Mouse (Mus musculus) thymus, postnatal 10 days (tissue): ENCODE measurements around the gene 1110059E24Rik.
"Not testable (repeated sequence)": the region's sequence is repeated elsewhere in the genome, so short reads cannot be mapped to it uniquely, and the experiment has no call there.

Experiments used
- DNase-seq, 2 experiments: peaks; one replicate each; pipeline ENCODE4 v3.0.0; 2021; ENCODE audit warnings: low spot score in 2 of 2

1110059E24Rik gene

DNA sequence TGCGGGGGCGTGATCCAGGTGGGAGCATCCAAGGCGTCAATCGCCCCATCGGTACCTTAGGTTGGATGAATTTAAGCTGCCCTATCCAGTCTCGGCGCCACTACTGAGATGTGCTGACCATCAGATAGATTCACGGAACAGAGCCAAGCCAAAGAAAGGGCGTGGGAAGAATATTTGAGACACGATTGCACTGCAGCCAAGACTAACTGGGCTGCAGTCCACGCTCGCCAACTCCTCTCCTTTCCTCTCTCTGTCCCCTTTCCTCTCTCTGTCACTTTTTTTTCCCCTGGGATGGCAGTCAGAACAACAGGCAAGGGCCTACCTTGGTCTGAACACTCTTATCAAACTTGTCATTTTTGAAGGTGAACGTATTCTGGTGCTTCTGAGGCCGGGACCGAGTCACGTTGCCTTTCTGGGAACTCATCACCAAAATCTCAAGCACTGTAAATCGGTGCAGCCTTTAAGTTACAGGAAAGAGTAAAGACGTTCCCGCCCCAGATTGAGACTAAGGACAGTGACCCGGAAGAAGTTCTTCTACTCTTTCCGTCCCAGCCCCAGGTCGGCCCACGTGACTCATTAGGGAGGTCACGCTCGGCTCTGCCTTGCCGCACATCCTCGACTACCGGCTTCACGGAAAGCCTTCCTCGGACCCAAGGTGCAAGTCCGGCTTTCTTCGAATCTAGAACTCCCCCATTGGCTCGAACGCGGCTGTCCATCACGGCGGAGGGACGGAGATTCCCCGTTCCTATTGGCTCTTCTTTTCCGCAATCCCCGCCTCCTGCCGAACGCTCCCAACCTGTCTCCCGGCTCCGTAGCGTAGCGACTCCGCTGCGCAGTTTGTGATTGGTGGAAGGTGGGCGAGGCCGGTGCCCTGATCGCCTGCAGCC, at the start of gene 1110059E24Rik:
Gene 1110059E24Rik, minus strand, starts transcription at position 692 of the 887 bp plus-strand sequence.
- DNase-seq: peak; percentile 88 to 94

DNA sequence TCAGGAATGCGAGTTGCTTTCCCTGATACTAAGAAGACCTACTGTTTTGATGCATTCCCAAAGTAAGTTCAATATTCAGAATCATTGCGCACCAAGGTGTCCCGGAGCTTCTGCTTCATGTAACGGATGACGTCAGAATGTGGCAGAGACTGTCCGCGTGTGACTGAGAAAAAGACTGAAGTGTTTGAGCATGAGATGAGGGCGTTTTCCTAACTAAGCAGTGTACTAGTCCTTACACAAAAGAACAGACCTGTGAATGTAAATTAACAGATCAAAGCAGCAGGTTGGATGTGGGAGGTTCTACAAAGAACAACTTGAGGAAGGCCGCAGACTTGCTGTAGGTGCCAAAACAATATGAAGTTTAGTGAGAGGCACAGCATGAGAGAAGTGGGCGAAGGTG, 28.2 kb upstream of the 1110059E24Rik start:
- DNase-seq: no peak

DNA sequence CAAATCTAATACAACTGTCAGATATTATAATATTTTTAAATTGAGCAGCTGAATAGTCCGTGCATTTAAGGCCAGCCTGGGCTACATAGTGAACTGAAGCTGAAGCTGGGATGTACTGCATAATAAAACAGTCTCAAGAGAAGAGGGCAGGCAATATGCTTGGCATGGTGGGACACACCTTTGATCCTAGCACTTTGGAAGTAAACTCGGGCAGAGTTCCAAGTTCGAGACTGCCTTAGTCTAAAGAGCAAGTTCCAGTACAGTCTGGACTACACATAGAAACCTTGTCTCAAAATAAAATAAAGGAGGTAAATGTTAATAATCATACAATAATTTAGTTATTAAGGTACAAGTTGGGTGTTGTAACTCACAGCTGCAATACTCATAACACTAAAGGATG, 27.3 kb upstream of the 1110059E24Rik start:
- DNase-seq: no peak

DNA sequence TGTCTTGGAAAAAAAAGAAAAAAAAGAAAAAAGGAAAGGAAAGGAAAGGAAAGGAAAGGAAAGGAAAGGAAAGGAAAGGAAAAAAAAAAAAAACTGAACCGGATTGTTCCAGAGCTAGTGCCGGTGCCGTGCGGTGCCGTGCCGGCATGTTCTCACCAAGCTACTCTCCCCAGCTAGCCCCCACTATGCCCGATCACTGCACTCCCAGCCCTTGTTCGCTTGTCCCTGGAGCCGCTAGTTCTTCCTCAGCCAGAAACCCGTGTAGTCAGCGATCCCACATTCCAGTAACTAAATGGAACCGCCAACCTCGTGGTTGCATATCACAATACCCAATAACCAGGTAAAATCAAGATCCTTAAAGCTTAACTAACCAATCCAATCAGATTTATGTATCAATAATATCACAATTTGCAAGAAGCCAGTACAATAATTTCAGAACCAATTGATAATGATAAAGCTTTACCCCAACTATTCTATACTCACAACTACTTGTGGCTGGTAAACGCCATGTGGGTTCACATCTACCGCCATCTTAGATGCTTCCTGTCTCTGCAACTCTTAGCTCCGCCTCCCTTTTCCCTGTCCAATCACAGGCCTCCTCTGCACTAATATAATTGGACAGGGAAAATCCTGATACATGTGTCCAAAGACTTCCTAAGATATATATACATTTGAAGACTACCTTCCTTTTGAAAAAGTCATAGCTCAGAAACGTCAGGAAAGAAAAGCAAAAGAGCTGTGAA, 21.7 kb upstream of the 1110059E24Rik start:
- no peak for DNase-seq

DNA sequence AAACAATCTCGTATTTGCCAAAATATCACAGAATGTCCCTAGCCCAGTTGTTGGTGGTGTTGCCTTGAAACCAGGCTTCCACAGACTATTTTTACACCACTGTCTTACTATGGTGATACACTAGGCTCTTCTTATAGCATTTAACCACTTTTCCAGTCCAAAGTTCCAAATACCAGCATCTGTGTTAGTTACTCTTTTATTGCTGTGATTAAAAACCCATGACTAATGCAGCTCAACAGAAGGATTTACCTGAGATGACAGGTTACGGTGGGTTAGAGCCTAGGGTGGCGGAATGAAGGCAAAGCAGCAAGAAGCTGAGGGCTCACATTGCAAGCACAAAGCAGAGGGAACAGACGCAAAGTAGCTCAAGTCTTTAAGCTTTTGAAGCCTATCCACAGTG, 16.9 kb upstream of the 1110059E24Rik start:
- DNase-seq: no peak

DNA sequence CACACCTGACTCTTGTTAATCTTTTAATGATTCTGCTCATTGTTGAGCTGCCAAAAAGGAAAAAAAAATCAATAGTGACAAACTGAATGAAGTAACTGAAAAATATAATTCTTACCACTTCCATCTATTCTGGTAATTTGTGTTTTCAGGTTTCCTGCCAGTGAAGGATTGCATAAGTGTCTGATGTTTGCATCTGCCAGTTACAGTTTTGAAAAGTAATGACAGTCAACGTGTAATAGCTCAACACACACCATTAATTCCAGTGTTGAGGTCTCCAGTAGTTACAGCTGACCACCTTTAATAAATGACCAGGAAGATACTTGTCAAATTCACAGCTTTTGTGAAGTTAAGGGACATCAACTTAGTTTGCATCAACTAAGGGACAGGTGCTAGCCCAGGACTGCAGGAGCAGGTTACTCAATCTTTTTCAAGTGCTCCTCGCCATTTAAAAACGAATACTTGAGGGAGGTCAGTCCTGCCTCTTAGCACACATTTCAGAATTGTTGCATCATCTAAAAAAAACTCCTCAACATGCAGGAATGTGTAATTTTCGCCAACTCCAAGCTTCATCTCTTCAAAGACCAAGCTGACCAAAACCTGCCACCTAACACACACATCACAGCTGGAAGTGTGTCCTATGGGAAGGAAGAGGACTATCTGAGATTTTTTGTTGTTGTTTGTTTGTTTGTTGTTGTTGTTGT, 11.1 kb upstream of the 1110059E24Rik start:
- no peak for DNase-seq

DNA sequence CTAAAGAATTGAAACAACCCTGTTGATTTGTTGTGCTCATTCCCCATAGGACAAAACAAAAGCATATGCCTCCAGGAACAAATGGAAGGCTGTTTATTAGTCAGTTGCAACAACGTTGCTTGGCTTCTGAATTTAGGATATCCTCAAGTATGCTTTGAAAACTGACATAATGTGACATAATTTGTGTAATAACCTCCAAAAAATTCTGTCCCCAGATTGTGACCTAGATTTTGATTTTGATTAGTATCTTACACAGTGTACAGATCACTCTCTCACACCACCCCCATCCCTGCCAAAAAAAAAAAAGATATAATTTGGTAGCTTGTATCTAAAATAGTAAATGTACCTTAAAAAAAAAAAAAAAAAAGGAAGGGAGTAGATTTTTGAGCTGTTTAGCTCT, 8.0 kb upstream of the 1110059E24Rik start:
- no peak for DNase-seq

DNA sequence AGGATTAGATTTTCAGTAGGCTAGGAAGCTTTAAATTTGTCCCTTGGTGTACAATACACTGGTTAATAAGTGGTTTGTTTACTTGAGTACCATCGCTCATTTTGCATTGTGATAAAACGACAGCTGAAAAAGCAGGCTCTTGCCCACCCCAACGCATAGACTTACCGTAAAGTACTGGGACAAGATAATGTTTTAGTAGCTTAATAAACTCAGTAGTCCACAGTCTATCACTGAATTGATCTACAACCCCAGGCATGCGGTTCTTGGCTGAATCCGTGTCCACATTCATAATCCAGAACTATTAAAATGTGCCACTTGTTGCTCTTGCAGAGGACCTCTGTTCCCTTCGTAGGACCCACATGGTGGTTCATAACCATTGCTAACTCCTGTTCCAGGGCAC, 2.0 kb upstream of the 1110059E24Rik start:
- DNase-seq: no peak

DNA sequence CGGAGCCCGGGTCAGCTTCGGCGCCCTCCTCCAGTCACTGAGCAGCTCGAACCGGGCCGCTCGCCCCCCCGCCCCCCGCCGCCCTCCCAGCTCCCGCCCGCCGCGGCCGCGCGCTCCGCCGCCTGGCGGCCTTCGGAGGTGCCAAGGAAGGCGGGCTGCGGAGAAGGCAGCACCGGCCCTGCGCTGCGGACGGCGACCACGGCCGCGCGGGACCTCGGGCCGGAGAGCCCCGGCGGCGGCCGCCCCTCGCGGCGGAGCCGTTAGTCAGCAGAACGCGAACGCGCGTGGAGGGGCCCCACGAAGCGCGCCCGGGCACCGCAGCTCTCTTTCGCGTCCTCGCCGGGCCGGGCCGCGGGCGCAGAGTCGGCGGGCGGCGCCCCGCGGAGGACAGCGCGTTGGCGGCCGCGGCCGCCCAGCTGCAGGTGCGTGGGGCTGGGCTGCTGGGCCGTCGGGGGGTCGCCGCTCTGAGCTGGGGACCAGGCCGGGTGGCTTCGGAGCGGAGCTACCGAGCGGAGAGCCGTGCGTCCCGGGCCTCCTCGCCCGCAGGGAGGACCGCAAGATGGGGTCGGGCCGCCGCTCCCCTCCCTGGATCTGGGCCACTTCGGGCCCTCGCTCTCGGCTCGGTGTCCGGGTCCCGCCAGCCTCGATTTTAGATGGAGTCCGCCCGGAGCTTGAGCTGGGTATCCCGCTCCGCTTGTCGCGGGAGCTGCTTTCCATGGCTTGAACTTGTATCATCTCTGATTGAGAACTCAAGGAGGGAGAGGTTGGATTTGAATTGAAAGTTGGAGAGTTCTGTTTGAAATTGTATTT, 601 bp upstream of the 1110059E24Rik start, which contains the start of gene Abhd17b:
Gene Abhd17b, plus strand, starts transcription at position 14 of the 810 bp plus-strand sequence.
- peak; percentile 35 to 36 for DNase-seq

DNA sequence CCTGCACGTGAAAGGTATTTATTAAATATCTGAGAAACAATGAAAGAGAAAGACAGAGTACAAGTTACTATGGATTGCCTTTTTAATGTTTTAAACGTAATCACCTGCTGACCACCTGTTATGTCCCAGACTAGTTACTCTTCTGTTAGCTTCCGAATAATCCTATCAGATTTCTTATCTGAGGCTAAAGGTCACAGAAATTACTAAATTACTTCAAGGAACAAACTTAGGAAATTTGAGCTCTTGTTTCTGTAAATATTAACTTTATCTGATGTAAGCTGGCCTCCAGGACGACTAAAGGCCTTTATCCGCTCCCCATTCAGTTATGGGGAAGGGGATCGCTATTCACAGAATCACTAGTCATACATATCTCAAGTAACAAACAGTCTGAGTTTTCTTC, 1.1 kb downstream of the 1110059E24Rik start:
- no peak for DNase-seq

DNA sequence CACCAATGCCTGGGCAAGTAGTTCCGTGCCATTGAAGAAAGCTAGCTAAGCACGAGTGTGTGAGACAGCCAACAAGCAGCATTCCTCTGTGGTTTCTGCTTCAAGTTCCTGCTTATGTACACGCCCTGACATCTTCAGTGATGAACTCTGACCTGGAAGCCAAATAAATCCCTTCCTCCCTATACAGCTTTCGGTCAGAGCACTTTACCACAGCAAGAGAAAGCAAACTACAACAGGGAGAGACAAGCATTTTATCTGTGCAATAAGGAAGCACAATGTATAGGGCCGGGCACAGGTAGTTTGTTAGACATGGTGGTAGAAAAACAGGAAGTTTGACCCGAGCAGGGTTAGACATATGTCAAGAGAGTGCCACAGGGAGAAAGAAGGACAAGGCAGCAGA, 6.6 kb downstream of the 1110059E24Rik start:
- DNase-seq: no peak

DNA sequence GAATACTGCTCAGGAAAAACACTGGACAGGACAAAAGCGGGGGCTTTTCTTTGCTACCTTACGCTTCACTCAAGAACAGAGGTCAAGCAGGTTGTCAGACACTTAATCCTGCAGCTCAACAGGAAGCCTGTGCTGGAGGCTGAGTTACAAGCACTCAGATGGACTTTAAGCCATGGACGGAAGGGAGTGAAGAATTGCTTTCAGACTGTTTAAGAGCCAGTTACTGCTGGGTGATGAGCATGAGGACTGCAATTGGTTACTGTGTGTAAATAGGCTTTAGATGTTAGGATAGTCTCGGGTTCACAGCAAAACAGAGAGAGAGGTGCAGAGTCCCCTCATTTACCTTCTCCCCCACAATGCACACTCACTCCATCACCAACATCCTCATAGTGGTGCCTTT, 7.5 kb downstream of the 1110059E24Rik start:
- DNase-seq: no peak

DNA sequence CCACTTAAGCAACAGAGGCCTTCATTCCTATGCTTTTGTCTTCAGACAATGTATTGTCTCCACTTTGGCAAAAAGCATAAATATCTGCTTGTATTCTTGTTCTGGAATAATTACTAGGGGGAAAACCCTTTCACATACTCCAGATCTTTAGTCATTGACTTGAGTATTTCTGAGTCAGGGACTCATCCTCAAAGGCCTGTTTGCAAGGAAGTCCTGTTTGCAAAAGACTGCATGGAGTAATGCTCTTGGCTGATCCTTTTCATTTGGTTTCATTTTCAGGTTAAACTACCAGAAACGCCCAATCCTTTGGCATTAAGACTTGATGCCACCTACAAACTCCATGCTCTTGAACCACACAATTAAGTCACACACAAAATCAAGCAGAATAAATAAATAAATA, 8.8 kb downstream of the 1110059E24Rik start:
- DNase-seq: no peak

DNA sequence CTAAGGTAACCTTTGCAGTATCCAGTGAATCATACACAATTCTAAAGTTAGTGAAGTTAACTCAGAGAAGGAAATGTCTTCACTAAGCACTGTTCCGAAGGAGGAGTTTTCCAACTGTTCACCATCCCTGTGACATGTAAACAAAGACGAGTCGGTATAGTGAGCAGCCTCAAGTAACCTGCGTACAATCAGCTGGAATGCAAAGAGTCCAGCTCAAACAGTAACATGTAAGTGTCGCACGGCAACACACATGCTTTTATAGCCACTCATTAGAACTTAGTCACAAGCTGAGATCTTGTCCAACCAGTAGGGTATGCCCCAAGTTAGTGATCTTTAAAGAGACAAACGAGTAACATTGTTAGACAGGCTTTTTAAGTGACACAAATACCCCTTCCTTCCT, 15.1 kb downstream of the 1110059E24Rik start:
- no peak for DNase-seq

DNA sequence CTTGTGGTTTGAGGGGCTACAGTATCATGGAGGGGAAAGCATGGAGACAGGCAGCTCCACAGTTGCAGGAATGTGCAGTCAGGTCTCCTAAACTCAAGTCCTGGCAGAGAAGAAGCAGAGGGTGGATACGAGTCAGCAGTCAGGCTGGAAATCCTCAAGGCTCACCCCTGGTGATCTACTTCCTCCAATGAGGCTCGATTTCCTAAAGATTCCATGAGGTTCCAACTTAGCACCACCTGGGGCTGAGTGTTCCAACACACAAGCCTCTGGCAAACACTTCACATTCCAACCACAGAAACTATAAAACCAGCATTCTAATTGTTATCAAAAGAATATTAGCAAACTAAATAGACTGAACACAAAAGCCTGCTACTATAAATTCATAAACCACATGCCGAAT, 15.9 kb downstream of the 1110059E24Rik start:
- DNase-seq: no peak

DNA sequence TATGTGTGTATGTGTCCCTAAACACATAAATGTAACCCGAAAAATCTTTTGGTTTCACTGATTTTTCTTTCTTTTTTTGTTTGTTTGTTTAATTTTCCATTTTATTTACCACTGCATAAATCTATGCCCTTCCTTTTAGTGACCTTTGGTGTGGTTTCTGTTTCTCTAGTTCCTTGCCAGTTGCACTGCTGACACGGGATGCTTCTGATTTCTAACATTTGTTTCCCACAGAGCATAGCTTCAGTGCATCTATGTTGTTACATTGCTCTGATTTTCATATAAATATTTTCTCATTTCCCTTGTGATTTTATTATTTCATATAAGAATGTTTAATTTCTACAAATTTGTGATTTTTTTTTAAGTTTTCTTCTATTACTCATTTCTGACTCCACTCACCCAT, 17.4 kb downstream of the 1110059E24Rik start:
- no peak for DNase-seq

DNA sequence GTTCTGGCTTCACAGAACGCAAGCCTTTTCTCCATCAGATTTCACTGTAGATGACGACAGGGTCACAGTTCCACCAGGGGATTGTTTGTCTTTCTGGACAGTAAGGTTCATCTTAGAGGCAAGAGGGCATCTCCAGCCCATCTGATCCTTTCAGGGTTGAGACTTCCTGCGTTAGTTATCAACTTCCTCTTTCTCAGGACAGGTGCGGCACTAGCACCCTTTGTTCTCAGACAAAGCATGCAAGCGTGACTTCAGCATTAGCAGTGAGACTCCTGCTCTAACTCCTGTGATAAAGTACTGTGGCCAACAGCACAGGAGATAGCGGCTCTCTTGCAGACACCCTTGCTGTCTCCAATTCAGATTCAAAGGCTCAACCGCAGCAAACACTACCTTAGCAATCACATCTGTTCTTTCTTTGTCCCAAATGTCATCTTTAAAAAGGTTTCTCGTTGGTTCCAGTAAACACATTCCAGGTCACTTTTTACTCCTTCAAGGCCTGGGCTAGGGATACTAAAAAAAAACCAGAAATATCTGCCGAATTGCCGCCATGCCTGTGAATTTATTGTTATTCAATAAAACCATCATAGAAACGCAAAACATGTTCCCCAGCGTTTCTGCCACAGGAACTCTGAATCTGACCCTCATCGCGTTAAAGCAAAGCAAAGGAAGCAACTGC, 22.0 kb downstream of the 1110059E24Rik start:
- DNase-seq: peak; percentile 26 to 36

DNA sequence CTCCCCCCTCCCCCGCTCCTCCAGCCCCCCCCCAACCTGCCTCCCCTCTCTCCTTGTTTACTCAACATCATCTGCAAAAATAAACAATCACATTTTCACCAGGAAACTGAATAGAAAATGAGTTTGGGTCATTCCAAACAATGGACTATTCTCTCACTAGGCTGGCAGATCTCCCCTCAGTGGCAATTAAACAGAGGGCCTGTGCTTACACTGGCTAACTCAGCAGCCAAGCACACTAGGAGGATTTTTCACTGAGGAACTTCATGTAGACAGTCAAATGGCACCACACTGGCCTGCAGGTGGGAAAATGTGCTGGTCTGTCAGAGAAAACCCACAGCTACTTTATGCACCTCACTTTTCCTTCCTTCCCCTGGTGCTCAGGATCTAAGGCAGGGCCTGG, 23.3 kb downstream of the 1110059E24Rik start:
- no peak for DNase-seq

DNA sequence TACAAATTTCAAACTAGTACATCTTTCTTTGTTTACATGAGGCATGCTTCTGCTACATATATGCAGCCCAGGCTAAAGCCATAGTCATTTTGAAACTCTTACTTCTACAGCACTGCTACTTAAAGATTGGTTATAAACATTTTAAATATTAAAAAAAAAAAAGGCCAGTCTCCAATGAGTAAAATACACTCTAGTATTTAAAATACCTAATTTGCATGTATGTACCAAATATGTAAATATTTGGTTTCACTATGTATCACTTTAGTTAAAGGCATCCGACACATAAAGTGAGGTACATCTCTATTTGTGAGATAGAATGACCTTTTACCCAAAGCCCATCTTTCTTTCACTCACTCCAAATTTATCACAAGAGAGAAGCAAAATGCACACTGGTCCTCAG, 23.7 kb downstream of the 1110059E24Rik start:
- DNase-seq: no peak

DNA sequence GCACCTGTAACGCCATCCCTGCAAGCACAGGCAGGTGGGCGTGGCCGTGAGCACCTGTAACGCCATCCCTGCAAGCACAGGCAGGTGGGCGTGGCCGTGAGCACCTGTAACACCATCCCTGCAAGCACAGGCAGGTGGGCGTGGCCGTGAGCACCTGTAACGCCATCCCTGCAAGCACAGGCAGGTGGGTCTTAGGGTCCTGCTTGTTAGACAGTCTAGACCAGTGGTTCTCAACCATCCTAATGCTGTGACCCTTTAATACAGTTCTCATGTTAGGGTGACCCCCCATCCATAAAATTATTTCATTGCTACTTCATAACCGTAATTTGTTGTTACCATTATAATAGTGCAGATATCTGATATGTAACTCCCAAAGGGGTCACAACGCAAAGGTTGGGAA, 24.3 kb downstream of the 1110059E24Rik start:
- DNase-seq: not testable (repeated sequence)
